Mouse (Mus musculus) thymus, adult 2 months (tissue): ENCODE data around the gene Ltbp1. TPM values are rescaled to one million over a fixed set of nuclear protein-coding genes. Genes with fewer than 3 reads are reported as not detected.

Experiments
- DNase-seq: peaks from one replicate; pipeline ENCODE4 v3.0.0; 2021
- H3K27ac ChIP-seq: fragments of 200-500 bp; 2 replicates; pipeline ENCODE4 v1.5.1; 2012; ENCODE audit warnings: low read length, control low read depth; ENCODE audit not compliant: control insufficient read depth, insufficient read depth
- H3K27me3 ChIP-seq: fragments of 200-500 bp; 2 replicates; pipeline ENCODE4 v1.6.1; 2012; ENCODE audit warnings: mild to moderate bottlenecking, low read length, moderate library complexity, mixed read lengths; ENCODE audit not compliant: control insufficient read depth, insufficient read depth
- H3K36me3 ChIP-seq: fragments of 200-500 bp; 2 replicates; pipeline ENCODE4 v1.6.1; 2012; ENCODE audit warnings: mild to moderate bottlenecking, low read length, moderate library complexity; ENCODE audit not compliant: control insufficient read depth, insufficient read depth
- H3K4me1 ChIP-seq: fragments of 200-500 bp; replicated peaks from 2 replicates; pipeline ENCODE4 v1.6.1; 2012; ENCODE audit warnings: low read length; ENCODE audit not compliant: control insufficient read depth, insufficient read depth
- H3K4me3 ChIP-seq: fragments of 200-500 bp; 2 replicates; pipeline ENCODE4 v1.5.1; 2012; ENCODE audit warnings: mild to moderate bottlenecking, low read length, control low read depth, moderate library complexity; ENCODE audit not compliant: control insufficient read depth, insufficient read depth
- CTCF ChIP-seq: fragments of 200-500 bp; IDR thresholded peaks from 2 replicates; pipeline ENCODE4 v1.5.1; 2012; ENCODE audit warnings: mild to moderate bottlenecking, control low read depth, low read length, moderate library complexity, borderline replicate concordance; ENCODE audit not compliant: control insufficient read depth, poor library complexity, insufficient read depth; ENCODE audit errors: extremely low read depth
- POLR2A ChIP-seq: fragments of 200-500 bp; IDR thresholded peaks from 2 replicates; pipeline ENCODE4 v1.6.1; 2012; ENCODE audit warnings: mild to moderate bottlenecking, low read length, control low read depth, moderate library complexity; ENCODE audit not compliant: control insufficient read depth, poor library complexity, insufficient read depth; ENCODE audit errors: extremely low read depth
- WGBS: fragments of 180-500 bp; shearing (Covaris S2); methylation state at CpG from one replicate; pipeline ENCODE4 v1.1.7; 2018; 5-methylcytosine and 5-hydroxymethylcytosine counted together
- polyA plus RNA-seq: library from polyadenylated mRNA; depleted of rRNA; stranded (reverse); fragments of >200 nt; gene quantifications from 2 replicates; pipeline ENCODE4 v1.2.3, GENCODE M21; 2012

The Ltbp1 gene
- polyA plus RNA-seq, 1 experiment: 4.0 TPM

- no peak for DNase-seq
- Histone ChIP-seq H3K27ac (no peak overlapping the region), H3K4me1 (no peaks in the 10 kb centered on the region), H3K4me3 (no peak overlapping the region), H3K27me3 (no peaks in the 10 kb centered on the region), H3K36me3 (no peaks in the 10 kb centered on the region)
- WGBS: 96% methylated on average over 8 of the region's 8 CpGs
- no peak for TF ChIP-seq CTCF
- no peak for TF ChIP-seq POLR2A
These were observed 46.1 kb downstream of the Ltbp1 start for GRCm38 (mm10) chr17:75051440-75051925.

GRCm38 (mm10) chr17:75055235-75055634 lies 49.9 kb downstream of the Ltbp1 start:
- no peak for DNase-seq
- Histone ChIP-seq H3K27me3 (no peaks in the 10 kb centered on the region), H3K4me3 (no peak overlapping the region), H3K27ac (no peak overlapping the region), H3K4me1 (no peaks in the 10 kb centered on the region), H3K36me3 (no peaks in the 10 kb centered on the region)
- WGBS: 83% methylated on average over 5 of the region's 5 CpGs
- TF ChIP-seq POLR2A (no peak), CTCF (no peak)

- no peak for DNase-seq
- TF ChIP-seq POLR2A (no peak), CTCF (no peak)
- WGBS: 98% methylated on average over 6 of the region's 6 CpGs
- no peaks in the 10 kb centered on the region for H3K27me3 ChIP-seq
- H3K36me3 ChIP-seq: no peaks in the 10 kb centered on the region
- no peak overlapping the region for H3K4me3 ChIP-seq
- no peaks in the 10 kb centered on the region for H3K4me1 ChIP-seq
- H3K27ac ChIP-seq: no peak overlapping the region
These were observed 50.6 kb downstream of the Ltbp1 start for GRCm38 (mm10) chr17:75055961-75056360.

GRCm38 (mm10) chr17:75056631-75057030 lies 51.3 kb downstream of the Ltbp1 start:
- H3K4me3 ChIP-seq: no peak overlapping the region
- H3K27ac ChIP-seq: no peak overlapping the region
- H3K27me3 ChIP-seq: no peaks in the 10 kb centered on the region
- DNase-seq: no peak
- 88% methylated on average over 8 of the region's 8 CpGs for WGBS
- no peaks in the 10 kb centered on the region for H3K4me1 ChIP-seq
- H3K36me3 ChIP-seq: no peaks in the 10 kb centered on the region
- TF ChIP-seq POLR2A (no peak), CTCF (no peak)

- Histone ChIP-seq H3K27ac (no peak overlapping the region), H3K36me3 (no peaks in the 10 kb centered on the region), H3K4me1 (no peaks in the 10 kb centered on the region), H3K4me3 (no peak overlapping the region), H3K27me3 (no peaks in the 10 kb centered on the region)
- DNase-seq: no peak
- no peak for TF ChIP-seq CTCF
- no peak for TF ChIP-seq POLR2A
- 96% methylated on average over 7 of the region's 7 CpGs for WGBS
These were observed 61.0 kb downstream of the Ltbp1 start for GRCm38 (mm10) chr17:75066340-75066739.

- WGBS: 83% methylated on average over 8 of the region's 8 CpGs
- H3K27me3 ChIP-seq: no peaks in the 10 kb centered on the region
- no peaks in the 10 kb centered on the region for H3K4me1 ChIP-seq
- TF ChIP-seq CTCF (no peak), POLR2A (no peak)
- H3K27ac ChIP-seq: no peak overlapping the region
- no peak for DNase-seq
- no peaks in the 10 kb centered on the region for H3K36me3 ChIP-seq
- no peak overlapping the region for H3K4me3 ChIP-seq
These were observed 61.9 kb downstream of the Ltbp1 start for GRCm38 (mm10) chr17:75067314-75067713.

- TF ChIP-seq POLR2A (no peak), CTCF (no peak)
- H3K4me1 ChIP-seq: no peaks in the 10 kb centered on the region
- H3K27ac ChIP-seq: no peak overlapping the region
- no peaks in the 10 kb centered on the region for H3K36me3 ChIP-seq
- DNase-seq: no peak
- WGBS: 98% methylated on average over 5 of the region's 5 CpGs
- no peak overlapping the region for H3K4me3 ChIP-seq
- no peaks in the 10 kb centered on the region for H3K27me3 ChIP-seq
These were observed 63.9 kb downstream of the Ltbp1 start for GRCm38 (mm10) chr17:75069232-75069631.
